Mouse (Mus musculus): ENCODE measurements around the gene Agxt. TPM values are rescaled to one million over a fixed set of nuclear protein-coding genes. Genes with fewer than 3 reads are reported as not detected.

Agxt gene
- polyA plus RNA-seq, 1 experiment: 0.08 TPM

DNA sequence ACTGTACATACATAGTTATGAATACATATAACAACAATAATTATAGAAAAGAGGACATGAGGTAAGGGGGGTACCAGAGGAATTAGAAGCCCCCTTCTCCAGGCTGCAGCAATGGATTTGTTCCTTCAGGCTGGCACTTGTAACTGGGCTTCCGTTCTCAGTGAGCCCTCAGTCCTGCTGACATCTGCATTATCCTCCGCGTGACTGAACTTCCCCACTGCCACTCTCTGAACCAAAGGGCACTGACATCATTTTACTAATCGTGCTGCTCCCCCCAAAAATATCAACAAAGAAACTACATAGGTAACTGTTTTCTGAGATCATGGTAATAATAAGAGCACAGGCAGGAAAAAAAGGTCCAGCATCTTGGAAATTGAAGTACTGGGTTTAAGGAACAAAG is 16.2 kb upstream of the Agxt start:
- Histone ChIP-seq H3K36me3 (ENCODE audit: control insufficient read depth) (no peaks in the 10 kb centered on the region), H3K27me3 (ENCODE audit: control insufficient read depth) (peaks cover 6% of the 10 kb centered on the region), H3K4me3 (replicated peaks) (no peak overlapping the region), H3K4me1 (ENCODE audit: control insufficient read depth) (peaks cover 5% of the 10 kb centered on the region), H3K9me3 (ENCODE audit: control insufficient read depth, low read length) (no peaks in the 10 kb centered on the region)
- TF ChIP-seq TAL1 (IDR thresholded peaks at IDR 0.05; ENCODE audit: low read length) (no peak), GATA1 (IDR thresholded peaks at IDR 0.05; ENCODE audit: low read length) (no peak)

DNA sequence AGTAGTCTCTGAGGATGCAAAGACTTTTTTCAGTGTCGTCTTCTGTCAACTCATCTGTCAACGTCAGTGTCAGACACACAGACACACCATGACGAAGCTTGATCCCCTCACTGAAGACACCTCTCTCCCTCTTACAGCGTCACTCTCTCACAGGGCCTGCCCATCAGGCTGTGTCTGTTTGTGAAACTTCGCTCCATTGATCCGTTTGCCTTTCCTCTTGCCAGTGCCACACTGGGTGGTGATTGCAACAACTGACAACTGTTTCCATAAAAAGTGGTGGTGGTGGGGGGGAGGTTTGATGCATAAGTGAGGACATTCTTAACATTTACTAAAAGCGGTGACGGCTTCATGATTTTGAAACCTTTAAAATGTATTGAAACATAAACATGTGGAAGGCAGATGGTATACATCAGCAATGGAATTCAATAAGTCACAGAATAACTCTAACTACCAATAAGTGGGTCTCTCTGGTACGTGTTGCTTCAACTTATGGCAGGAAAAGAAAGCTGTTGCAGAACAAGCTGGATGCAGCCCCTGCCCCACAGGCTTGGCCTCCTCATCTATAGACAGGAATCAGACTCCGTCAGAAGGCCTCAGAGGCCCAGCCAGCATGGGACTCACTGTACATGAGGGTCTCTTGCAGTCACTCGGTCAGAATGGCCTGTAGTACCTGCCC is 11.7 kb upstream of the Agxt start:
- TF ChIP-seq TAL1 (IDR thresholded peaks at IDR 0.05; ENCODE audit: low read length) (0 out of 3 replicates have a peak, but pooled peaks have one; percentile 14), GATA1 (IDR thresholded peaks at IDR 0.05; ENCODE audit: low read length) (no peak)
- Histone ChIP-seq H3K27me3 (ENCODE audit: control insufficient read depth) (no peaks in the 10 kb centered on the region), H3K36me3 (ENCODE audit: control insufficient read depth) (no peaks in the 10 kb centered on the region), H3K4me1 (ENCODE audit: control insufficient read depth) (no peaks in the 10 kb centered on the region), H3K9me3 (ENCODE audit: control insufficient read depth, low read length) (no peaks in the 10 kb centered on the region), H3K4me3 (replicated peaks) (no peak overlapping the region)

DNA sequence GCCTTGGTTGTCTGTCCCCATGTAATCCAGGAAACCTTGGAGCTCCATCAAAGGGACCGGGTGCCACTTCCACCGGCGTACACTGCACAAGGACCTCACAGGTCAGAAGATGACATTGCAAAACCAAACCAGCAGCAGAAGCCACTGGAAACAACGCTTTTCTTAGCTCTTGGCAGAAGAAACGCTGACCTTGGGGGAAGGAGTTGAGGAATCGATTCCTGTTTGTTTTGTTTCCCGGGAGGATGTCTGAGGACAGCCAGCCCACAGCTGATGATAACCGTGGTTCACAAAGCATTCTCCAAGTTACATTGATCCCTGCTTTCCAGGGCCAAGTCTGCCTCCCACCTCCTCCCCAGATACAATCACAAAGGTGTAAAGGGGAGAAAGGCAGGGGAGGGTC is 11.0 kb upstream of the Agxt start:
- no peaks in the 10 kb centered on the region for H3K9me3 ChIP-seq (ENCODE audit: control insufficient read depth, low read length)
- TF ChIP-seq TAL1 (IDR thresholded peaks at IDR 0.05; ENCODE audit: low read length) (no peak), GATA1 (IDR thresholded peaks at IDR 0.05; ENCODE audit: low read length) (no peak)
- H3K36me3 ChIP-seq (ENCODE audit: control insufficient read depth): no peaks in the 10 kb centered on the region
- H3K4me3 ChIP-seq (replicated peaks): no peak overlapping the region
- H3K27me3 ChIP-seq (ENCODE audit: control insufficient read depth): no peaks in the 10 kb centered on the region
- no peaks in the 10 kb centered on the region for H3K4me1 ChIP-seq (ENCODE audit: control insufficient read depth)

DNA sequence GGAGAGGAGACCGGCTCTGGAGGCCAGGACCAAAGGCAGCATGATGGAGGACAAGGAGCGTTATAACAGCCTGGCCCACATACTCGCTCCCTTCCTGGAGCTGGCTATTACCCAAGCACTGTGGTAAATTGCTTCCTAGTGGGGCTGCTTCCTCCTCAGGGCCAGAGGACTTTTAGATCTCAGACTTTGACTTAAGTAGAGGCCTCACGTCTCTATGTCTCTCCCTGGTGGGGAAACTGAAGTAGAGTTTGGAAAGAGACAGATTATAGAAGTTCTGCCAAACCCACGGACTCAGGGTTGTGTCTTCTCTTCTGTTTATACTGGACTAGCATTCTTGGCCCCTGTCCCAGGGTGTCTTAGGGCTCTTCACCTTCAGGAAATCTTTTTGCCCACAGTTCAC is 9.8 kb upstream of the Agxt start:
- H3K4me1 ChIP-seq (ENCODE audit: control insufficient read depth): no peaks in the 10 kb centered on the region
- H3K27me3 ChIP-seq (ENCODE audit: control insufficient read depth): no peaks in the 10 kb centered on the region
- H3K9me3 ChIP-seq (ENCODE audit: control insufficient read depth, low read length): no peaks in the 10 kb centered on the region
- no peak for TF ChIP-seq TAL1 (IDR thresholded peaks at IDR 0.05; ENCODE audit: low read length)
- TF ChIP-seq GATA1 (IDR thresholded peaks at IDR 0.05; ENCODE audit: low read length): no peak
- no peak overlapping the region for H3K4me3 ChIP-seq (replicated peaks)
- H3K36me3 ChIP-seq (ENCODE audit: control insufficient read depth): no peaks in the 10 kb centered on the region

DNA sequence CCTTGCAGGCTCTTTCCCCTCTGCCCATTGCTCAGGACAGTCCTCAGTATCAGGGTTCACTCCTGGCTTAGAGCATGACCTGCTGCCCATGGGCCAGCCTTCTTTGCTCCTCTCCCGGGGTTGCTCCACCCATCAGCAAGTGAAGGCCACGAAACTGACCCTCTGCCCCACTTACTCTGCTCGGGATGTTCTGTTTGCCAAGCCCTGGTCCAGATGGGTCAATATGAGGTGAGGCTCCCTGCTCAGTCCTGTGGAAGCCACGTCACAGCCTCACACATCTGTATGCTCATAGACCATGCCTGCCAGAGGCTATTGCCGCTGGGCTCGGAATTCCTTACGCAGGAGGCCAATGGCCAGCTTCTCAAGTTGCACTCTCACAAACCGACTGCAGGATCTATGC is 6.8 kb upstream of the Agxt start:
- no peak for TF ChIP-seq GATA1 (IDR thresholded peaks at IDR 0.05; ENCODE audit: low read length)
- no peak for TF ChIP-seq TAL1 (IDR thresholded peaks at IDR 0.05; ENCODE audit: low read length)
- Histone ChIP-seq H3K27me3 (ENCODE audit: control insufficient read depth) (no peaks in the 10 kb centered on the region), H3K4me3 (replicated peaks) (no peak overlapping the region), H3K36me3 (ENCODE audit: control insufficient read depth) (no peaks in the 10 kb centered on the region), H3K9me3 (ENCODE audit: control insufficient read depth, low read length) (no peaks in the 10 kb centered on the region), H3K4me1 (ENCODE audit: control insufficient read depth) (no peaks in the 10 kb centered on the region)

DNA sequence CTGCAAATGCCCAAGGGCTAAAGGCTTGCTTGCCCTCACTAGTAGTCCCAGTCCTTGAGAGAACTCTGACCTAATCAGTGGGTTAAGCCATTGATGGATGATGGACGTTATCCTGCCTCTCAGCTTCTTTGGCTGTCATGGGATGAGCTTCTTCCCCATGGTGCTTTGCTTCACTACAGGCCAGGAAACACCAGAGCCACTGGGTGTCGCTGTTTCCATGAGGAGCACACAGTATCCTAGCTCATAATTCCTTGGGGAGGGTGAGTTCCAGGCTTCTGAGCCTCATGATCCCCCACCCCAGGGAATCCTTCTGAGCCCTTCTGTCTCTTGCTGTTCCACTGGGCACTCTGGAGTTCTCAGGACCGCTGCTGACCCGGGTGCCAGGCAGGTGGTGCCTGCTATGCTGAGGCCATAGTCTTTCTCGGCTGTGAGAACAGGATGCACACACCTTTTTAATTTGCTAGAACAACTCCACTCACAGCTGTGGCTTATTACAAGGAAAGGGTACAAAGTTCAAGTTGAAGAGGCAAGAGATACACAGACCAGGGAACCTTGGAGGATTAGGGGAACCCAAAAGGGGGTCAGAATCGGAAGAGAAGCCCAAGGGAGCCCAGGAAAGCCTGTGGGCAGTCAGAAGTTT is 6.2 kb upstream of the Agxt start:
- TF ChIP-seq GATA1 (IDR thresholded peaks at IDR 0.05; ENCODE audit: low read length) (no peak), TAL1 (IDR thresholded peaks at IDR 0.05; ENCODE audit: low read length) (no peak)
- Histone ChIP-seq H3K36me3 (ENCODE audit: control insufficient read depth) (no peaks in the 10 kb centered on the region), H3K27me3 (ENCODE audit: control insufficient read depth) (no peaks in the 10 kb centered on the region), H3K4me3 (replicated peaks) (no peak overlapping the region), H3K9me3 (ENCODE audit: control insufficient read depth, low read length) (no peaks in the 10 kb centered on the region), H3K4me1 (ENCODE audit: control insufficient read depth) (no peaks in the 10 kb centered on the region)

DNA sequence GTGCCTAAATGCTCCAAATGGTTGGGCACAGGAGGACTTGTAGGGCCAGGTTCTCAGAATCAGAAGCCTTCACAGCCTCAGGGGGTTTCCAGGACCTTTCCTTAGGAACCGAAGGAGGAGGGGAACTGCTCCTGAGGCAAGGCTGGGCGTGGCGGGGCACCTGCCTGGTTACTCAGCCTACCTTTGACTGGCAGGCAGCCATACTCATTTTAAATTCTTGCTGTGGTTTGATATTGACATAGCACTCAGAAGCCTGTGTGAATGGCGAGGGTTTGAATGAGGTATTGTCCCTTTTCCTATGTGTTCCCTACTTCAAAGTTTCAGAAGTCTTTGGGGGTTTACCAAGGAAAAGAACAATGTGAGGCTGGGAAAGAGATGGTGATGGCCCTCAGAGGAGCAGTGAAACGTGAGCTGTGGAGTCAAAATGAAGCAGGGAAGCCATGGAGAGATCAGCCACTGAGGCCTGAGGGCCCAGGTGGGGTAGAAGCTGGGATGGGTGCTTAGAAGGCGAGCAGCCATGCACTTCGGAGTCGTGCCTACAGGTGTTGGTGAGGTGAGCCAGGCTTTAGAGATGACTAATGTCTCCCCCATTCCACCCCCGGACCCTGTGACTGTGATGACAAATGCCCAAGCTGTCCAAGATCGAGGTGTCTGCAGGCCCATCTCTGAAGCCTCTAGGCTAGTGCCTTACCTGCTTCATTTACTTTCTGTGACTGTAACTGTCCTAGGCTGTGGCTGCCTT is 4.6 kb upstream of the Agxt start:
- no peak for TF ChIP-seq TAL1 (IDR thresholded peaks at IDR 0.05; ENCODE audit: low read length)
- TF ChIP-seq GATA1 (IDR thresholded peaks at IDR 0.05; ENCODE audit: low read length): no peak
- Histone ChIP-seq H3K4me1 (ENCODE audit: control insufficient read depth) (no peaks in the 10 kb centered on the region), H3K27me3 (ENCODE audit: control insufficient read depth) (no peaks in the 10 kb centered on the region), H3K36me3 (ENCODE audit: control insufficient read depth) (no peaks in the 10 kb centered on the region), H3K9me3 (ENCODE audit: control insufficient read depth, low read length) (no peaks in the 10 kb centered on the region), H3K4me3 (replicated peaks) (no peak overlapping the region)

DNA sequence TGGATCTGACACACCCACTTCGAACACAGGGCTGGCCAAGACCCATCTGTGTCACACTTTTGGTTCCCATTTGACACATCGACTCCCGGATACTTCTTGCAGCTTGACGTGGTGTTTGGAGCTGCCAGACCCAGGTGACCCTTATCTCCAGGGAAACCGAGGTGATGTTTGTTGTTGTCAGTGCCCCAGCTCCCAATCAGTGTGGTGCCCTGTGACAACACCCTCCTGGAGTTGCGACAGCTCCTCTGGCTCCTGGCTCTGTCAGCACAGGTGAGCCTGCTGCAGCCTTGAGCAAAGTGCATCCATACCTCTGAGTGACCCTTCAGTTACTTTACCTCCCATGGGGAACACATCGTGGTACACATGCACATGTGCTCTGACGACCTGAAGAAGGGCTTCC is 2.4 kb upstream of the Agxt start:
- no peak for TF ChIP-seq GATA1 (IDR thresholded peaks at IDR 0.05; ENCODE audit: low read length)
- TF ChIP-seq TAL1 (IDR thresholded peaks at IDR 0.05; ENCODE audit: low read length): no peak
- Histone ChIP-seq H3K4me1 (ENCODE audit: control insufficient read depth) (no peaks in the 10 kb centered on the region), H3K9me3 (ENCODE audit: control insufficient read depth, low read length) (no peaks in the 10 kb centered on the region), H3K27me3 (ENCODE audit: control insufficient read depth) (no peaks in the 10 kb centered on the region), H3K4me3 (replicated peaks) (no peak overlapping the region), H3K36me3 (ENCODE audit: control insufficient read depth) (no peaks in the 10 kb centered on the region)

DNA sequence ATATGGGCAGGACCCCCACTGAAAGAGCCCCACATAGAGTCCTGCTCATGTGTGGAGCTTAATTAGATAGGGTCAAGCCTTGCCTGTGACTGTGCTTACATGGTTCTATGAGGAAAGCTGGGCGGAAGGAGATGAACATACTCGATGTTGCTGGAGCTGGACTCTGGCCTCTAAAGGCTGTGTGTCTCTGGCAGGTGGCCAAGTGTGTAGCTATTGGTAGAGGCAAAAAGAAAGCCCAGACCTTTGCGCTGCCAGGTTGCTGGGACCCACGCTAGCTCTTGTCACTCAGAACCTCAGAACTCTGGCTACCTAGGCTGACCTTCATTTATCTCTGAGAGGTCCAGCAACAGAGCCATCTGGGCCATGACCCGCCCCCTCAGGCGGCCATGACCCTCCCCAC is 3.5 kb downstream of the Agxt start:
- Histone ChIP-seq H3K36me3 (ENCODE audit: control insufficient read depth) (no peaks in the 10 kb centered on the region), H3K4me1 (ENCODE audit: control insufficient read depth) (no peaks in the 10 kb centered on the region), H3K27me3 (ENCODE audit: control insufficient read depth) (no peaks in the 10 kb centered on the region), H3K4me3 (replicated peaks) (no peak overlapping the region), H3K9me3 (ENCODE audit: control insufficient read depth, low read length) (no peaks in the 10 kb centered on the region)
- no peak for TF ChIP-seq TAL1 (IDR thresholded peaks at IDR 0.05; ENCODE audit: low read length)
- no peak for TF ChIP-seq GATA1 (IDR thresholded peaks at IDR 0.05; ENCODE audit: low read length)
